Mouse (Mus musculus): Measurements from ENCODE around the gene Fancb.
A peak's percentile ranks its signal among the peaks of the same experiment; 100 is the strongest.

The Fancb gene

GRCm38 (mm10) chrX:164980193-164980775, at the start of gene Fancb, which contains the start of gene Mospd2:
Gene Fancb, plus strand, starts transcription at chrX:164980592.
Gene Mospd2, minus strand, starts transcription at chrX:164980375.
- DNase-seq (ENCODE audit: low spot score) = peak; percentile 76

GRCm38 (mm10) chrX:164941540-164941939, 38.9 kb upstream of the Fancb start:
- no peak for DNase-seq (ENCODE audit: low spot score)

DNA sequence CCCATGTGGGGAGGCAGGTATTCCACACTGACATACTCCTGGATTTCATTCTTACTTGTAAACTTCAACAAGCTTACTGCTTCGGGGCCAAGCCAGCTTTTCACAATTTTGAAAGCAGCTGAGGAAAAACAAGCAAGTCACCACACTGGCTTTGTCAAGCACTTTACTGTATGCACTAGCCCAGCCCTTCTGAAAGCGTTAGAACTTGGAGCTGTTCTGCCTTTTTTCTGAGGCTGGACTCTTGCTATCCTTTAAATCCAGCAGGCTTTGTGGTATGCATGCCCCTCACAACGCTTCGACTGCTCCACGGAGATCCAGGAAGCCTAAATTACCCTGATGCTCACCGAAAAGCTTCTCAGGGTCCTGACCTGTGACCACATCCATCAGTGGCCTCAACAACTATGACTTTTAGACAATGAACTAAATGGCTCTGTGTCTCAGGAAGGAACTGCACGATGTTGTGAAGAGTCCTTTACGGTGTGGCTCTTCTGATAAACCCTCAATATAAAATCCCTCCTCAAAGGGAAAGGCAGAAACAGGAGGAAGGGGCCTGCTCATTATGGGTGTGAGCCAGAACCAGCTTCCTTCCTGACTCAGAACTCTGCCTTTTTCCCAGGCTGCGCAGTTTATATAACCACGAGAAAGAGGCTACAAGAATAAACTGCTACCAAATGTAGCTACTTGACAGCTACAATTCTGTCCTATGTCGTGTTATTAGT, 28.4 kb upstream of the Fancb start:
- no peak for DNase-seq (ENCODE audit: low spot score)

- DNase-seq (ENCODE audit: low spot score) = no peak
These were observed 27.6 kb upstream of the Fancb start for GRCm38 (mm10) chrX:164952601-164953375.

DNA sequence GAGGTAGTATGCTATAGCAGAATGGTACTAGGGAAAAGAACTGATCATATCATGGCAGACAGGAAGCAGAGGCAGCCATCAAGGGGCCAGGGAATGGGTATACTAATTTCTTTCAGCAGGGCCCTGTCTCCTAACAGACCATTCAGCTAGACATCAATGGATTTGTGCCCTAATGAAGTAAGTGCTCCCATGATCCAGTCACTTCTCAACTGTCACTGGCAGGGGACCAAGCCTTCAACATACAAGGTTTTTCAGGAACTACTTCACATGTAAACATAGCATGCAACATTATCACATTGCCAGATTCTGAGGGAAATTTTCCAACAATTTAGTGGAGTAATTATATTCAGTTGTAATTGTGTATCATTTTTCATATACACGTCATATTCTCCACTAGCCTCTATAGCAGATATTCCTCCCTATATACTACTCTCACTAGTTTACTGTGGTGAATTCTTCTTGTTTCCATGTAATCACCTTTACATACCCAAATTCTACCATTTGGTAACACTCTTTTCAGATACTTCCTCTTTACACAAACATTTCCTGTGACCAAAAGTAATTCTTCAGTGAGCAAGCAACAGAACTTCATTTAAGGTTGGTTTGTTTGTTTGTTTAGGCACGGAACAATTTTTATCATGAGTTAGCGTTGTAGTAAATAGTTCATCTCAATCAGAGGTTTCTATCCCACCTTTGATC, 14.5 kb upstream of the Fancb start:
- DNase-seq (ENCODE audit: low spot score) = no peak

DNA sequence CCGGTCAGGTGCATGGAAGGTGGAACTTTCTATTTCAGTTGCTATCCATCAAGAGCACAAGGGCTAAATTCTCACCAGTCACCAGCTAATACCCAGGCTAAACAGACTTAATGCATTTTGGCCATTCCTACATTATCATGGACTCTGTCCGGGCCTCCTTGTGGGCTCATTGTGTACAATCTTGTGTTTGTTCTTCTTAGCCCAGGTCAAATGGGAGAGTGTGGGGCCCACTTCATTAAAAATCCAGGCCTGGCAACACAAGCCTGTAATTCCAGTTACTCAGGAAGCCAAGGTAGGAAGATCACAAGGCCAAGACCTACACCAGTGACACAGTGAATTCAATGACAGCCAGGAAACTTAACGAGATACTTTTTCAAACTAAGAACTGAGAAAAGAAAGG, 9.2 kb upstream of the Fancb start:
- DNase-seq (ENCODE audit: low spot score) = no peak

DNA sequence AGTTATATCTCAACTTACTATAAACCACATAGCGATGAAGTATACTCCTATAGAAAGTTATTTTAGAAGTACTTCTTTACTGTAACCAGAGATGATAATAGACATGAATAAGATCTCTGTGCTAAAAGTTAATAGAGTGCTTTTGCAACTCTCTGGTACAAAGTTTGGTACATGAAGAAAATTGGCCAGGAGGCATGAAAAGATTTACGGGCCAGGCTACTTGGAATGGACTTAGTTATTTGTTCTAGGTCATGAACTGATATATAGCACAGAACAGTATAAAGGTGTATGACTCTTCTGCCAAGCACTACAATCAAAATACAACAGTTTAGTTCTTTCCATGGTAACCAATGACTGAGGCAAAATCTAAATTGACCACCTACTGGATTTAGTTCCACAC, 1.5 kb upstream of the Fancb start:
- no peak for DNase-seq (ENCODE audit: low spot score)

GRCm38 (mm10) chrX:165003141-165003540, 22.7 kb downstream of the Fancb start:
- DNase-seq (ENCODE audit: low spot score) = no peak

- DNase-seq (ENCODE audit: low spot score) = no peak
These were observed 24.5 kb downstream of the Fancb start, which contains the start of gene Gm17604 for GRCm38 (mm10) chrX:165004779-165005324. Gene Gm17604, minus strand, starts transcription at chrX:165004829.

Data from c-Kit-positive CD71-positive TER-119-positive erythroid progenitor cells, embryonic 14.5 days (primary cell).